Mouse (Mus musculus) ES-E14 (cell line): ENCODE results near the gene Rnf41.

Experiments
- CHD2 ChIP-seq: IDR thresholded peaks from 2 replicates; pipeline ENCODE4 v1.6.1; 2014; ENCODE audit warnings: mild to moderate bottlenecking, low read depth, low read length, inconsistent platforms
- HCFC1 ChIP-seq: IDR thresholded peaks from 2 replicates; pipeline ENCODE4 v1.6.1; 2012; ENCODE audit warnings: low read length, inconsistent platforms, borderline replicate concordance; ENCODE audit not compliant: insufficient read depth

DNA sequence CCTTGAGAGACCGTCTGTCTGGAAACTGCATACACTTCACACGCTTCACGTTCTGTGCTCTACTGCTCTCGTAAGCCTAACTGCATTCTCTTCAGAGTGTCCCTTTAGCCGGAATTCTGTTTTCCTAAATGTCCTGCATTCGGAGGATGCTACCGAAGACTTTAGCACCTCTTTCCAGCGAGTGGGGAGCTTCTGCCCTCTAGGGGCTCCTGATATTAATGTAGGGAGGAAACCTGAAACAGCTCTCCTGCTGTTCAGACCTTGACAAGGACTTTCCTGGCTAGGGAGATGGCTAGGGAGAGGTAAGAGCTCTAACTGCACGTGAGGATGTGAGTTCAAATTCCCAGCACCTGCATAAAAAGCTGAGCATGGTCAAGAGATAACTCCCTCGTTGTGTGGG, 28.9 kb downstream of the Rnf41 start:
- TF ChIP-seq HCFC1: no peak
- no peak for TF ChIP-seq CHD2
